Mouse (Mus musculus) megakaryocyte, adult 5-6 weeks (primary cell): Measurements from ENCODE around the gene Erap1. TPM values are rescaled to one million over a fixed set of nuclear protein-coding genes. Genes with fewer than 3 reads are reported as not detected.
"Not testable (repeated sequence)": the region's sequence is repeated elsewhere in the genome, so short reads cannot be mapped to it uniquely, and the experiment has no call there.

ENCODE experiments used
- ATAC-seq: 2 replicates; pipeline ENCODE4 v1.8.0; 2016; ENCODE audit warnings: mild to moderate bottlenecking, inconsistent platforms; ENCODE audit not compliant: poor library complexity, severe bottlenecking
- total RNA-seq, 2 experiments: library from RNA; stranded (forward) in 1 of 2; stranded (reverse) in 1 of 2; fragments of 153-499, 151-499 nt in 1 of 2; fragments of 221-1000, 200-1000 nt in 1 of 2; gene quantifications; 2 replicates each; pipeline versions ENCODE4 v1.2.3 to v1.2.4; 2015 to 2017

The Erap1 gene
- total RNA-seq (2015) (76.1 and 106 TPM in 2 replicates), total RNA-seq (2017) (112 and 123 TPM in 2 replicates)

- peak; percentile 73 for ATAC-seq
Measured at GRCm38 (mm10) chr13:74638793-74639711, at the start of gene Erap1. Gene Erap1 (plus strand): TSS chr13:74639568.

GRCm38 (mm10) chr13:74591401-74591821 lies 48.0 kb upstream of the Erap1 start:
- ATAC-seq, result peak; percentile 70

DNA sequence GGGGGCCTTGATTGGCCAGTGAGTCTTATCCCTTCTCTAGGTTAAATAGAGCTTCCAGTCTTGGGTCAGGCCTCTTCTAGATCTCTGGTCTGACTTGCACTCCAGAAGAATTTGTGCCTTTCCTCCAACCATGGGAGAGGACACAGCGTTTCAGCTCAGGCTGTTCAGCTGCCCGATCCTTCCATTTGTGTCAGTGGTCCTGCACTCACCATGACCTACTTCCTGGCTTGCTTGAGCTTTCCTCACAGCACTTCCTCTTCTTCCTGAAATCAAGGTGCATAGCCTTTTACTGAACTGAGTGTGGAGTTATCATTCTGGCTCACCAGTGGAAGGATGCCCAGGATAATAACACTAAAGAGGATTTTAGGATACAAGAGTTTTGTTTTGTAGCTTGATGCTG lies 47.5 kb upstream of the Erap1 start:
- peak; percentile 69 for ATAC-seq

- ATAC-seq, result peak; percentile 94
Measured at GRCm38 (mm10) chr13:74597022-74597421, 42.3 kb upstream of the Erap1 start.

- not testable (repeated sequence) for ATAC-seq
Measured at GRCm38 (mm10) chr13:74601776-74602175, 37.6 kb upstream of the Erap1 start.

GRCm38 (mm10) chr13:74617163-74618019 lies 22.0 kb upstream of the Erap1 start:
- ATAC-seq, result peak; percentile 94

DNA sequence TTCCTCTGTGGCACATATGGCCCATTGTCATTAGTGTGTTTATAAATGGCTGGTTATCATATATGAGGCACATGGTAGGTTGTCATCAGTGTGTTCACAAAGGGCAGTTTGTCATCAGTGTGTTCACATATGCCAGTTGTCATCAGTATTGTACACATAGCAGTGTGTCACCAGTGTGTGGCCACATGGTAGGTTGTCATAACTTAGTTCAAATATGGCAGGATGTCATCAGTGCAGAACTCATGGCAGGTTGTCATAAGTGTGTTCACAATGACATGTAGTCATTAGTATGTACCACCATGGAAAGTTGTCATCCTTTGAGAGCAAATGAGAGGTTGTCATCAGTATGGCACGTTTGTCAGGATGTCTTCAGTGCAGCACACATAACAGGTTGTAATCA lies 7.0 kb upstream of the Erap1 start:
- ATAC-seq, result no peak

- no peak for ATAC-seq
Measured at GRCm38 (mm10) chr13:74632857-74633256, 6.5 kb upstream of the Erap1 start.

DNA sequence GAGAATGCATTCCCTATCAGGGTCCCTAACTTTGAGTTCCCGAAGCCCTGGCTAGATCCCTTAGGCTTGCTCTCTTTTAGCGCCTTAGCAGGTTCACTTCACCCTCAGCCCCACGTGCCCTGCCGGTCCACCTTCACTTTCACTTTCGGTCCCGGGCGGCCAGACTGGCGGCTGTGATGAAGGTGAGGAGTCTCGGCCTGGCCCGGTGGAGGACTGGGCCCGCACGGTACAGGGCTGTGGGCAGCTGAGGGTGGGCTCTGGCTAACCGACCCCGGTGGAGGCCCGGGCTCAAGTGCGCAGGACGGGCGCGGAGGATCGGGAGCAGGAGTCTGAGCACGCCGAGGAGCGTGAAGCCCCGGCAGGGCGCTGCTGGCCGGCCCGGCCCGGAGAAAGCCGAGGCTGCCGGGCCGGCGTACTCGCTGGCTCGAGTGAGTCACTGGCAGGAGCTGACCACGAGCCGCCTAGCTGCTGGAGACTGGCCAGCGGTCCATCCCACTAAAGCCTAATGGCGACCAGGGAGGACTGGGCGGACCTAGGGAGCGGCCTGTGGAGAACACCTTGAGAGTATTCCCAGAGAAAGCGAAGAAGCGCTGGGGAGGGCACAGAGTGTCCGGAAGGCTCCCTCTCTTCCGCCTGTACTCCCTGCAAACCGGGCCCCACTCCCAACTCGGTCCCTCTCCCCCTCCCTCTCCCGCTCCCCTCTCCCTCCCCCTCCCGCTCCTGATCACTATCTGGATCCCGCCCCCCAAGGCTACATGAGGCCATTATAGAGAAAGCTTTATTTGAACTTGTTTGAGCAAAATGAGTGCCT lies 549 bp downstream of the Erap1 start:
- ATAC-seq, result peak; percentile 91

GRCm38 (mm10) chr13:74640523-74640920 lies 1.2 kb downstream of the Erap1 start:
- ATAC-seq, result not testable (repeated sequence)

DNA sequence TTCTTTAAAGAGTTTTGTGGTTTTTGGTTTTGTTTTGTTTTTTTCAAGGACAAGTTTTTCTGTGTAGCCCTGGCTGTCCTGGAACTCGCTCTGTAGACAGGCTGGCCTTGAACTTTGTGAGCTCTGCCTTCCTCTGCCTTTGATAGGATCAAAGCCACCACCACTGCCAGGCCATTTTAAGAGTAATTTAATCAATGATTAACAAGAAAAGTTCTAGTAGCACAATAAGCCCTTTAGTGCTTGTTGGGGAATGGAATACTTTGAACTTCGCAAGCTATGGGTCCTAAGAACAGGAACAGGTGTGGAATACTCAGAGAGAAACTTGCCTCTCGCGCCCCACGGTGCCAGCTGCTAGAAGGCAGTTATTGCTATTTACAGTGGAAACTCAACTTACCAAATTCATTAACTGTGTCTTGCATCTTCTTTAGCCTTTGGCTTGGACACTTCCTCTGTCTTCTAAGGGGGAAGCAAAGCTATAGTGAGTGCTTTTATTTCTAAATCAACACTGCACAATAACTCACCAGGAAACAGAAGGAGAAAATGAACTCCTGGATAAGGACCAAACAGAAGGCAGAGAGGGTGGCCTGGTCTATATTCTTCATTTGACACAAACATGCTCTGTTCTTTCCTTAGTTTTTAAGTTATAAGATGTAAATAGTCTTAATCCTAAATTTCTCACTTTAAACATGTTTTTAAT lies 56.3 kb downstream of the Erap1 start:
- ATAC-seq, result no peak

DNA sequence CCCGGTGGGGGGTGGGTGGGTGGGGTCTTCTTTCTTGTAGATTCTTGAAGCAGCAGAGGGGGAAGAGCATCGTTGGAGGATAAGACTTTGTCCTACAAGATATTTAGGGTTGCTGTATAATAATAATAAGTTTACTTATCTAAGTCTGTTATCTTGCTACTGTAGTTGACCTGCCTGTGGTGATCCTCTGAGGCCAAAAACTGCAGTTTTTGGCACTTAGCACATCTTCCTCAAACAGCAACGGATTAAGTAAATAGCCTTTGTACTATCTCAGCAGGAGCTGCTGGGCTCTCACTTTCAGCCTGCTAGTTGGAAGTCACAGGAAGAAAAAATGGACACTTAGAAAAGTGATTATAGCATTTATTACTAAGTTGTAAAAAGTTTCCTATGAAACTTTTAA lies 56.9 kb downstream of the Erap1 start:
- no peak for ATAC-seq

DNA sequence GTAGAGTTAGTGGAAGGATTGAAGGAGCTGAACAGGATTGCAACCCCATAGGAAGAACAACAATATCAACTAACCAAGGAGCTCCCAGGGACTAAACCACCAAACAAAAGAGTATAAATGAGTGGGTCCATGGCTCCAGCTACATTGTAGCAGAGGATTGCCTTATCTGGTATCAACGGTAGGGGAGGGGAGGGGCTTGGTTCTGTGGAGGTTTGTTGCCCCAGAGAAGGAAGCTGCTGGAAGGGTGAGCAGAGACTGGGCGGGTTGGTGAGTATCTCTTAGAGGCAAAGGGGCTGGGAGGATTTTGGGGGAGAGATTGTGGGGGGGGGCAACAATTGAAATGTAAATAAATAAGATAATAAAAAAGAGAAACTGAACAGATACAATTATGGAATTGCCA lies 79.6 kb downstream of the Erap1 start:
- no peak for ATAC-seq

- no peak for ATAC-seq
Measured at GRCm38 (mm10) chr13:74733726-74734125, 94.4 kb downstream of the Erap1 start.

GRCm38 (mm10) chr13:74735834-74736233 lies 96.5 kb downstream of the Erap1 start:
- ATAC-seq, result peak; percentile 35; the same call in 1 of the 2 replicates

DNA sequence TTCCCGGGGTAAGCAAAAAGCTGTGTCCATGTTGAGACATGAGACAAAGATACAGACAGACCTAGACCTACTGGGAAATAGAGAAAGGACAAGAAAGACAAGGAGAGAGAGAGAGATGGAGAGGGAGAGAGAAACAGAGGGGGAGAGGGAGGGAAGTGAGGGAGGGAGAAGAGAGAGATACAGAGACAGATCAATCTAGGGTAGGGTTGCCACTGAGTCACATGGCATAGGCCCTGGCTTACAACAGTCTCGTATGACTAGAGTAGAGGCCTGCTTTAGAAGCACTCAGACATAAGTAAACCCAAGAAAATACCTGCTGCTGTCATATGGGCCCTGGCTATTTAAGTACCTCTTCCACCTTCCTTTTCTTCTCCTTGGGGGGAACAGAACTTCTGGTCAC lies 97.0 kb downstream of the Erap1 start:
- ATAC-seq, result no peak
